Mouse (Mus musculus) layer of hippocampus, adult 8-10 months (tissue): ENCODE measurements around the gene 1810065E05Rik. TPM values are rescaled to one million over a fixed set of nuclear protein-coding genes. Genes with fewer than 3 reads are reported as not detected.
A peak's percentile ranks its signal among the peaks of the same experiment; 100 is the strongest.

Source experiments
- DNase-seq, 2 experiments: peaks; one replicate each; pipeline ENCODE4 v3.0.0; 2022; ENCODE audit warnings: low spot score in 2 of 2
- total RNA-seq, 4 experiments: library from RNA; stranded (reverse); gene quantifications; 2 replicates each; pipeline ENCODE4 v1.2.4; 2022

1810065E05Rik gene
- not detected for total RNA-seq

DNA sequence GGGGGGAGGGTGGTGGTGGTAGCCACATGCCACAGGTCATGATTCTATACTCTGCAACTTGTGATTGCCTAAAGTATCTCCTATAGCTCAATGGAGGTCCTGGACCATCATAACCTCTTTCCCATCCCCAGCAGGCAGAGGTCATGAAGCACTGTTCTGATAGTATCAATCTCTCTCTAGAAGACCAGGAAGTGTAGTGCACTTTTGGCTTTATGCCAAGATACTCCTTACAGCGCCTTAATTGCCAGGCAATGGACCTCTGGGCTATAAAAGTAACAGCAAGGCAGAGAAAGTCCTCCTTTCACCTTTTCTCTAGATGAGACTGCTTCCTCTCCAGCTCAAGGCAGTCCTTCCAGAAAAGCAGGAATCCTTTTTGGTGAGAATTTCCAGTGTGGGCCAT, at the start of gene 1810065E05Rik:
Gene 1810065E05Rik (plus strand): TSS at position 297 of the 400 bp plus-strand sequence.
- DNase-seq = no peak

DNA sequence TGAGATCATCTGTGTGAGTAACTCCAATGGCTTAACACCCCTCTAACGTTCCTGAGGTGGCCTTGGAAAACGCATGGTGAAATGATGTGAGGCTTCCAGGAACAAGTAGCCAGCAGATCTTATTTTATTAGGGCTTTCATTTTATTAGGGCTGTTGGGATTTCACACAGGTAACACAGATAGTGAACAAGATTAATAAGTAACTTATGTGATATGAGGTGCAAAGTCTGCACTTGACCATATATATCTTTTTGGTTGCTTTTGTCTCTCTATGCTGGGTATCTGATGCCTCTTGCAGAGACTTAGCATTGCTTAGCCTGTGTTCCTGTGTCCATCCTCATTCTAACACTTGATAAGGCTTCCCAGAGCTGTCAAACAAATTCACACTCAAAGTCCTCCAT, 43.6 kb upstream of the 1810065E05Rik start:
- DNase-seq = no peak

DNA sequence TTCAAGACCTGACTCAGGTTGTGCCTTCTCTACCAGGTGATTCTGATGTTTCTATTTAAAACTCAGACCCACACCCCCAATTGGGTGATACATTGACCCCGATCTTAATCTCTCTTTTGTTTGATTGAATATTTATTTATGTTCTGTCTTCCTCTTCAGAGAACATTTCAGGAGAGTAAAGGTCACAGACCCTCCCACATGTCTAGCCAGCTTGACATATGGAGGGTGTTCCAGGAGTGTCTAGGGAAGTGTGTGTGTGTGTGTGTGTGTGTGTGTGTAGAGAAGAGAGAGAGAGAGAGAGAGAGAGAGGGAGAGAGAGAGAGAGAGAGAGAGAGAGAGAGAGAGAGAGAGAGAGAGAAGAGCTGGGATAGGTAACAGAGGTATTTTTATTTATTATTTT, 43.2 kb upstream of the 1810065E05Rik start:
- DNase-seq = no peak

DNA sequence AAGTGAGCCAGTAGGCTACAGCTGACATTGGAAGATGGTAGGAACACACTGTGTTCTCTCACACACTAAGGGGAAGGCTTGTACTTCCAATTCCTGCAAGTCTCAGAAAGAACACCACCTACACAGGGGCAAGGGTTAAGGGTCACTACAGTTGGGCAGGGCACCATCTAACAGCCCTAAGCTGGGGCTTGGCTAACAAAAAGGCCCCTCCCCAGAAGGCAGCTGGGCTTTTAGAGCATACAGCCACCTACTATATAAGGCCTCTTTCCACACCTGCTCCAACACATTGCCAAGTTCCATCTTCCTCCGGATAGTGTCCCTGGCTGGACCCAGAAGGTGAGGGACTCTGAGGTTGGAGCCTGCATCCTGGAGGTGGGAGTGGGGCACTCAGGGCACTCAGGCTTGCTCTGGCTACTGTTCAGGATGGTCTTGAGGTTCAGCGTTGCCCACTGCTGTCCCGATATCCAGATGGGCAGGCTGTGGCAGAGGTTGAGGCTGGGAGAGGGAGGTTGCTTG, 42.1 kb upstream of the 1810065E05Rik start, which contains the start of gene Lypd8:
Gene Lypd8 (plus strand): TSS at position 281 of the 516 bp plus-strand sequence.
- DNase-seq = peak in 1 of 2 experiments; percentile 24

DNA sequence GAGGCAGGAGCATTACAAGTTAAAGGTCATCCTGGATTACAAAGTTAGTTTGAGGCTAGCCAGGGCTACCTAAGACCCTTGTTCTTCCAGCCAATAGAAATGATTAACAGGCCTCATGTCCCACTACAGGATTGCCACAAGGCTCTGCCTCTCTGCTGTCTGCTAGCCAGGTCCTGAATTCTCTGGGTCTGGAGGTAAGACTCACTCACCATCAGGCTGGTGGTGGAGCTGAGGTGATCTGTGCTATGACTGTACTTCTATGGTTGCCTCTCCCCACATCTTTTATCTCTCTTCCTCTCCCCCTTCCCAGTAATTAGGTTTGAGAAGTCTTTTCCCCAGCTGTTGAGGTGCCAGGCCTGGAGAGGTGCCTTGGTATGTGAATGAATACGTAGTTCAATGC, 41.4 kb upstream of the 1810065E05Rik start:
- no peak for DNase-seq

DNA sequence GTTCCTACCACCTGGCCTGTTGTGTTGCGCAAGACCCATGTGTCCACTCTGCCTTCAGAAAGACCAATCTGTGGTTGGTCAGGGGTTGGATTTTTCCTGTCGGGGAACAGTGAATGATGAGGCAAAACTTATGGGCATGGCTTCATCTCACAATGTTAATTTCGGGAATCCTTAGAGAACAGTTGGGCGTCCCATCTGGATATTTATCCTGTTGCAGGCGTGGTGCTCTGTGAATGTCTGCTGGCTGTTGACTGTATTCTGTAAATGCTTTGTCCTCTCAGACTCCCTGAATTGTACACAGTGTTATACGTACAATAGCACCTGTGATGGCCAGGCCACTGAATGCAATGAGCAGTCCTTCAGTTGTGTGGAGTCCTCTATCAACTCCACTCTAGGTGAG, 38.4 kb upstream of the 1810065E05Rik start:
- DNase-seq = peak; percentile 16 to 45

DNA sequence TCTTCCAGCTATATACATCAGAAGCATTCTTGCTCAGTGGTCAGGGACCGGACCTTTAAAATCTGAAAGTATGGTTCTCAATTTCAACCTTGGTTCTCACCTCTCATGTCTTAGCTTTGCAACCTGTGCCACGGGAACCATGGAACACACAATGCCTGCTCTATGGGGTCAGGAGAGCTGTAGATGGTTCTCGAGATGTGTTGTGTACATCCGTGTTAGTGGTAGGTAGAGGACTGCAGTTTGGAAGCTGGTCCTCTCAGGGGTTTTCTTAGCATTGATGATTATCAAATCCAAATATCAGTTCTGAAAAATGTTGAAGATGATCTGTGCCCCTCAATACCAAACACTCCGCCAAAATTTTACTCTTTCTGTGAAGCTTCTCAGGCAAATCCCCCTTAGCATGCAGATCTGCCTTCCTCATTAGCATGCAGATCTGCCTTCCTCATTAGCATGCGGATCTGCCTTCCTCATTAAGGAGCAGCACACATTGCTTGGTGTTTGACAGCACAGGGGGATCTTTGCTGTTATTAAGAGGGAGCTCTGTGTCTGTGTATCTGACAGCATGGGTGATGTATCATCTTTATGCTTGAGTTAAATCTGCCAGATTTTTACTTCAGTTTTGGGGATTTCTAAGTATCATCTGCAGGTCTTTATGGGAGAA, 20.8 kb upstream of the 1810065E05Rik start:
- no peak for DNase-seq

DNA sequence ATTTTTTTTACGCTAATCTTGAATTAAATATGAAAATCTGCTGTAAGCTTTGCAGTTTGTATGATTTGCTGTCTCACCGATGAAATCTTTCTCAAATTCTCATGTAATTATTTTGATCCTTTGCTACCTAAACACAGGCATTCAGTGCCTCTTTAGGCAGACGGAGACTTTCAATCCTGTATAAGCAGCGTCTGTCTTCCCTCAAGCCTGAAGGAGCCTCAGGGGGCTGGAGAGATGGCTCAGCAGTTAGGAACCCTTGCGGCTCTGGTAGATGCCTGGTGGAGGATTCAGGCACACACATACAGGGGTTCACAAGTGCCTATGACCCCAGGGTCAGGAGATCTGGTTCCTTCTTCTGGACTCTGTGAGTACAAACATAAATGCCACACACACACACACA, 20.3 kb upstream of the 1810065E05Rik start:
- DNase-seq = no peak

DNA sequence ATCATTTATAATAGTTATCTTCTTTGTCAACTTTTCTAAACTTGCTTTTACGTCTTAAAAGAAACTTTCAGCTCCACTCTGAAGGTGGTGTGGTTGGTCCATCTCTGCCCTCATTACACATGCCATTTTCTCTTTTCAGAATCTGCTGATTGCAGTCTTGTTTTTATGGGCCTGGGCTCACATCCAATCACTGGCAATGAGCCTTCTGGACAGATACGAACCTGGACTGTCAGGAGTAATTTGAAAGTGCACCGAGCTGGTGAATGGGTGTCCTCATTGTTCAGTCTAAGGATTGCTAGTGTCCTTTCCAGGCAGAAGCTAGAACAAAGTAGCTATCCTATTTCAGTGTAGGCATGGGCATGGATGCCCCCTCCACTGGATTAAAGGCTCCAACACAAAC, 12.8 kb upstream of the 1810065E05Rik start:
- no peak for DNase-seq

DNA sequence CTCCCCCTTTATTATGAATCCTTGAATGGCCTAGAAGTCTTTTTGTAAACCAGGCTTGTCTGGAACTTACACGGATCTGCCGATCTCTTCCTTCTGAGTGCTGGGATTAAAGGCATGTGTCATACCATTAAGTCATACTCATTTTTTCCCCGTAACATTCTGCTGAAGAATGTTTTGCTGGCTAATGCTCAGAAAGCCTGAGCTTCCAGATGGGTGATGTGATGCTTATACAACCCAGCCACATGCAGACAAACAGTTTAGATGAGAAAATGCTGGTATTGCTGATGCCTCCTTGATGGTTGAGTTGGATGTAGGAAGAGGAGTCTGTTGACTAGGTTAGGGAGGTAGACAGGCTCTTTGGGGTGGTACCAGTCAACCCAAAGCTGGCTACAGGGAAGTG, 2.6 kb upstream of the 1810065E05Rik start:
- peak; percentile 18 to 37 for DNase-seq

DNA sequence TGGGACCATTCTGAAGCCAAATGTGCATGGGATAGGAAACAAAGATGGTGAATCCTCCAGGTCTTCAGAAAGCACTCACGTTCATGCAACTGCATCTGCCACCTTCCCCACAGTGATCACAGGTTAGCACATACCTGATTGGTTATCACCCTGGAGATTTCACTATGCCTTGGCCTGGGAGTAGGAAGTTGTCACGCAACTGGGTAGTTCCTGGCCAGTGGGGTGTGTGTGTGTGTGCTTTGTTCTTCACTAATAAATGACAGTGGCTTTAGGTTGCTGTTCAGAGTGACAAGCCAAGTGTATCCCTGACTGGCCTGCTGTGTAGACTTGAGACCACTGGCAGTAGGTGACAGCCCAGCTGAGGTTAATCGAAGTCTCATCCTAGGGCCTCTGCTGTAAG, 11.3 kb downstream of the 1810065E05Rik start, which contains the start of gene Gm12253:
Gene Gm12253 (plus strand): TSS at position 301 of the 400 bp plus-strand sequence.
- DNase-seq = no peak

DNA sequence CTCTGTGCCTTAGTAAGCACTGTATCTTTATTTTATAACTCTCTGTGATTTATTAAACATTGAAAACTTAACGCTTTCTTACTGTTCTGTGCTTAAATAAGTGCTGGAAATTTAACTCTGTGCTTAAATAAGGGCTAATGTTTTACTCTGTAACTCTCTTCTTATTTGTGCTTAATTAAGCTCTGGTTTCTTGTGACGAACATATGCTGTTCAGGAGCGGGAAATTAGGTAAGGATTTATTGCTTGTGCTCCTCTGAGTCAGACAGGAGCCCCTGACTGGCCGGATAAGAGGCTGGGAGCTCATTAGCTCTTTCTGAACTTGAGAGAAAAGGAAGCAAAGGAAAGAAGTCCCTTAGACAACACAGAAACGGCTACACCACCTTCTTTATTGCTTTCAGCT, 17.0 kb downstream of the 1810065E05Rik start:
- DNase-seq = no peak

DNA sequence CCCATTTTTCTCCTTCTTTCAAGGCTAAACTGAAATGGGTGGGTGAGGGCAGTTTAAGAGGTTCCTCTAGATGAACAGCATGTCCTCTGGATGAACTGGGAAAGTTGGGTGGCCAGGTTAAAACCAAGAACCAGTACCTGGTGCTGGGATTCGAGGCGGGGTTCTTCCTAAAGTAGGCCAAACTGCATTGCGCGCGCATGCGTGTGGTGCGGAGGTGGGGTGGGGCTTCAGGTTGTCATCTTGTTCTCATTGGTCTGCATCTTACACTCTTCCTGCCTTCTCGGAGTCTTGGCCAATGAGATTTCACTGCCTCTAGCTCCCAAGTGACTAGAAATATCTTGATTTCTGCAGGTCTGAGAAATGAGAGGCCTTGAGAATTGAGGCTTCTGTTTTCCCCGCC, 31.8 kb downstream of the 1810065E05Rik start, which contains the start of gene Lypd9:
Gene Lypd9 (minus strand): TSS at position 165 of the 400 bp plus-strand sequence.
- DNase-seq = no peak

DNA sequence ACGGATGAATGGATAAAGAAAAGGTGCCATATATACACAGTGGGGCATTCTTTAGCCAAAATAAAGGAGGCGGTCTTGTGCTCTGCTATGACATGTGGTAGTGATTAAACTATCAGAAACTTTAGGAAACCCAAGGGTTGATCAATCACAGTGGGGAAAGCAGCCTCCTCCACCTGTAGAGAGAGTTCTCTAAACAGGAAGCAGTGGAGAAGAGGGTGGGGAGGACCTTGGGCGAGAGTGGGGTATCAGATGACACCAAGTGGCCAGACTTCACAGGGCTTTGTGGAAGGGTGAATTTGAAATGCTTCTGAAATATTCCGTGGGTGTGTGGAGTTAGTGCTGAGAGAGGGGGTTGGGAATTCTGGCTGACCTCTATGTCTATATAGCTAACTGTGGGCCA, 32.7 kb downstream of the 1810065E05Rik start:
- DNase-seq = no peak

DNA sequence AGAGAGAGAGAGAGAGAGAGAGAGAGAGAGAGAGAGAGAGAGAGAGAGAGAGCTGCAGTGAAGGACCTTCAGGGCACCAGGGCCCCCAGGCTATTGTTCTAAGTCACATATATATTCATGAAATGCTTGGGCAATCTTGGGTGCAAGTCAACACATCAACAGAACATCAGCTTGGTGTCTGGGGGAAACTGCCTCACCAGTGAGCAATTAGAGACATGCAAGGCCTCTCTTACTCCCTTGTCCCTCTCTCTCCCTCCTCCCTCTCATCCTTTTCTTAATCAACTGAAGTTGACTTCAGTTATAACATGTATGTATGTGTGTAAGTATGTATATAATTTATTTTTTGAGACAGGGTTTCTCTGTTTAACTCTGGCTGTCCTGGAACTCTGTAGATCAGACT, 41.3 kb downstream of the 1810065E05Rik start, which contains the start of gene Olfr30:
Gene Olfr30 (minus strand): TSS at position 101 of the 400 bp plus-strand sequence.
- DNase-seq = no peak

Other genes with a start within 250 kb of the 1810065E05Rik start
- 10 to 100 TPM; 30.8 to 33.8 (median 32.8) TPM for gene Mrpl22, start 249.4 kb upstream of the 1810065E05Rik start, total RNA-seq
- 1 to 10 TPM; 2.4 to 5.5 (median 3.6) TPM for gene Igtp, start 221.6 kb upstream of the 1810065E05Rik start, total RNA-seq
- gene Irgm2, start 221.5 kb upstream of the 1810065E05Rik start, total RNA-seq = 1 to 10 TPM; 2.3 to 4.6 (median 3.1) TPM
- gene 4930438A08Rik, start 146.3 kb upstream of the 1810065E05Rik start, total RNA-seq = not detected
- gene Zfp692, start 114.0 kb upstream of the 1810065E05Rik start, total RNA-seq = 10 to 100 TPM; 28.5 to 36.1 (median 32.3) TPM
- gene Zfp672, start 90.8 kb upstream of the 1810065E05Rik start, total RNA-seq = 10 to 100 TPM; 39.8 to 56.6 (median 45.4) TPM
- 10 to 100 TPM; 37.3 to 57.0 (median 44.8) TPM for gene Sh3bp5l, start 90.4 kb upstream of the 1810065E05Rik start, total RNA-seq
- gene Lypd8, start 42.1 kb upstream of the 1810065E05Rik start, total RNA-seq = under 1 TPM in 1 of 4 experiments, not detected in 3; 0.29 TPM
- gene Gm12253, start 11.4 kb downstream of the 1810065E05Rik start, total RNA-seq = not detected
- gene Lypd9, start 31.8 kb downstream of the 1810065E05Rik start, total RNA-seq = not detected
- gene Olfr30, start 41.2 kb downstream of the 1810065E05Rik start, total RNA-seq = not detected
- gene Olfr332, start 71.4 kb downstream of the 1810065E05Rik start, total RNA-seq = not detected
- gene Olfr331, start 81.5 kb downstream of the 1810065E05Rik start, total RNA-seq = not detected
- not detected for gene Olfr330, start 113.7 kb downstream of the 1810065E05Rik start, total RNA-seq
- gene Olfr329-ps, start 125.3 kb downstream of the 1810065E05Rik start, total RNA-seq = not detected
- under 1 TPM; 0.11 to 0.35 (median 0.23) TPM for gene Olfr328, start 134.5 kb downstream of the 1810065E05Rik start, total RNA-seq
- not detected for gene Olfr224, start 149.4 kb downstream of the 1810065E05Rik start, total RNA-seq
- not detected for gene Olfr325, start 156.6 kb downstream of the 1810065E05Rik start, total RNA-seq
- not detected for gene Olfr324, start 174.0 kb downstream of the 1810065E05Rik start, total RNA-seq
- gene 2210407C18Rik, start 195.0 kb downstream of the 1810065E05Rik start, total RNA-seq = not detected
- gene Olfr323, start 209.4 kb downstream of the 1810065E05Rik start, total RNA-seq = not detected
- gene Trim58, start 219.4 kb downstream of the 1810065E05Rik start, total RNA-seq = under 1 TPM in 2 of 4 experiments, not detected in 2; 0.14 to 0.19 TPM
- gene Olfr322, start 237.7 kb downstream of the 1810065E05Rik start, total RNA-seq = not detected